Mouse (Mus musculus): ENCODE results near the gene Cox14.
A peak's percentile ranks its signal among the peaks of the same experiment; 100 is the strongest.
"Not testable (repeated sequence)": the region's sequence is repeated elsewhere in the genome, so short reads cannot be mapped to it uniquely, and the experiment has no call there.

The Cox14 gene

DNA sequence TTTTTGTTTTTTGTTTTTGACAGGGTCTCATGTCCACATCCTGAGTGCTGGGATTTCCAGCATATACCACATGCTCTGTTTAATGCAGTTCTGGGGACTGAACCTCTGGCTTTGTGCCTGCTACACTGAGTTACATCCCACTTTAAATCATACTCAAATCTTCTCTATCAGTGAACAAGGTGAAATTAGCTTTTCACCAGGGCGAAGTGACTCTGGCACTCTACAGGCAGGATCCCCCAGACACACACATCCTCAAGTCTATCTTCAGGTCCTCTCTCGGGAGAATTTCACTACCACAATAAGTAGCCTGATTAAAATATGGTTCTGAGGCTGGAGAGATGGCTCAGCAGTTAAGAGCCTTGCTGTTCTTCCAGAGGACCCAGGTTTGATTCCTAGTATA, 1.1 kb downstream of the Cox14 start:
- Histone ChIP-seq H3K27me3 (ENCODE audit: insufficient read depth, low read length) (0 out of 2 replicates have a peak, but pooled peaks cover 5% of the 10 kb centered on the region), H3K4me1 (replicated peaks; ENCODE audit: low read depth, low read length) (peaks cover 63% of the 10 kb centered on the region), H3K4me3 (replicated peaks; ENCODE audit: low read length) (peak overlapping the region; percentile 92), H3K36me3 (ENCODE audit: insufficient read depth, low read length) (peaks cover 11% of the 10 kb centered on the region), H3K9me3 (ENCODE audit: low read length) (no peaks in the 10 kb centered on the region)
- TF ChIP-seq NANOG (IDR thresholded peaks at IDR 0.05; ENCODE audit: borderline replicate concordance, low read length) (no peak), CTCF (conservative IDR thresholded peaks at IDR 0.05; ENCODE audit: low read length) (no peak), POU5F1 (IDR thresholded peaks at IDR 0.05; ENCODE audit: borderline replicate concordance, low read length) (no peak)

- not testable (repeated sequence) for H3K27me3 ChIP-seq (ENCODE audit: insufficient read depth, low read length); H3K4me3 ChIP-seq (replicated peaks; ENCODE audit: low read length); H3K9me3 ChIP-seq (ENCODE audit: low read length)
- peaks cover 12% of the 10 kb centered on the region for H3K36me3 ChIP-seq (ENCODE audit: insufficient read depth, low read length)
- H3K4me1 ChIP-seq (replicated peaks; ENCODE audit: low read depth, low read length) = peaks cover 63% of the 10 kb centered on the region
Observed at GRCm38 (mm10) chr15:99727039-99727438, 1.6 kb downstream of the Cox14 start.

- Histone ChIP-seq H3K36me3 (ENCODE audit: insufficient read depth, low read length) (peaks cover 17% of the 10 kb centered on the region), H3K4me3 (replicated peaks; ENCODE audit: low read length) (no peak overlapping the region), H3K9me3 (ENCODE audit: low read length) (no peaks in the 10 kb centered on the region), H3K4me1 (replicated peaks; ENCODE audit: low read depth, low read length) (peaks cover 62% of the 10 kb centered on the region), H3K27me3 (ENCODE audit: insufficient read depth, low read length) (0 out of 2 replicates have a peak, but pooled peaks cover under 1% of the 10 kb centered on the region)
- TF ChIP-seq NANOG (IDR thresholded peaks at IDR 0.05; ENCODE audit: borderline replicate concordance, low read length) = no peak
- no peak for TF ChIP-seq POU5F1 (IDR thresholded peaks at IDR 0.05; ENCODE audit: borderline replicate concordance, low read length)
- no peak for TF ChIP-seq CTCF (conservative IDR thresholded peaks at IDR 0.05; ENCODE audit: low read length)
Observed at GRCm38 (mm10) chr15:99727525-99727924, 2.1 kb downstream of the Cox14 start.

GRCm38 (mm10) chr15:99728211-99728610, 2.8 kb downstream of the Cox14 start:
- no peak overlapping the region for H3K4me3 ChIP-seq (replicated peaks; ENCODE audit: low read length)
- H3K4me1 ChIP-seq (replicated peaks; ENCODE audit: low read depth, low read length) = peaks cover 55% of the 10 kb centered on the region
- H3K36me3 ChIP-seq (ENCODE audit: insufficient read depth, low read length) = peaks cover 21% of the 10 kb centered on the region
- no peaks in the 10 kb centered on the region for H3K27me3 ChIP-seq (ENCODE audit: insufficient read depth, low read length)
- H3K9me3 ChIP-seq (ENCODE audit: low read length) = no peaks in the 10 kb centered on the region
- TF ChIP-seq CTCF (conservative IDR thresholded peaks at IDR 0.05; ENCODE audit: low read length) = no peak
- TF ChIP-seq NANOG (IDR thresholded peaks at IDR 0.05; ENCODE audit: borderline replicate concordance, low read length) = no peak

DNA sequence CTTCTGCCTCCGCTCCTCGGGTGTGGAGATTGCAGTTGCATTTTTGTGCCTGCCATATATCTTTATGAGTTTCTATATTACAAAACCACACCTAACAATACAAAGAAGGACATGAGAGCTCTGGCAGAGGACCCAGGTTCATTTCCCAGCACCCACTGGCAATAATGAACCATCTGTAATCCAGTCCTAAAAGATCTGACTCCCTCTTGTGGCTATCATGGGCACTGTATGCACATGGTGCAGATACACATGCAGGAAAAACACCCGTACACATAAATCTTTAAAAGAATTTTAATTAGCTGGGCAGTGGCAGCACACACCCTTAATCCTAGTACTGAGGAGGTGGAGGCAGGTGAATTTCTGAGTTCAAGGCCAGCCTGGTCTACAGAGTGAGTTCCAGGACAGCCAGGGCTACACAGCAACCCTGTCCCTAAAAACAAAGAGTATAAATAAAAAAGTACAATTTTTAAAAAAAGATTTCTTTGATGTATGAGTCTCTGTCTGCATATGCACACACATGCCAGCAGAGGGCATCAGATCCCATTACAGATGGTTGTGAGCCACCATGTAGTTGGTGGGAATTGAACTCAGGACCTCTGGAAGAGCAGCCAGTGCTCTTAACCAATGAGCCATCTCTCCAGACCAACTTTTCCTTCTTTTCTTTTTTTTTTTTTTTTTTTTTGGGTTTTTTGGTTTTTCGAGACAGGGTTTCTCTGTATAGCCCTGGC, 3.8 kb downstream of the Cox14 start:
- H3K4me1 ChIP-seq (replicated peaks; ENCODE audit: low read depth, low read length) = peaks cover 45% of the 10 kb centered on the region
- no peak overlapping the region for H3K4me3 ChIP-seq (replicated peaks; ENCODE audit: low read length)
- peaks cover 27% of the 10 kb centered on the region for H3K36me3 ChIP-seq (ENCODE audit: insufficient read depth, low read length)
- no peaks in the 10 kb centered on the region for H3K9me3 ChIP-seq (ENCODE audit: low read length)
- no peaks in the 10 kb centered on the region for H3K27me3 ChIP-seq (ENCODE audit: insufficient read depth, low read length)
- TF ChIP-seq CTCF (conservative IDR thresholded peaks at IDR 0.05; ENCODE audit: low read length) (peak; percentile 25; the same call in 1 of the 2 replicates), NANOG (IDR thresholded peaks at IDR 0.05; ENCODE audit: borderline replicate concordance, low read length) (no peak)

DNA sequence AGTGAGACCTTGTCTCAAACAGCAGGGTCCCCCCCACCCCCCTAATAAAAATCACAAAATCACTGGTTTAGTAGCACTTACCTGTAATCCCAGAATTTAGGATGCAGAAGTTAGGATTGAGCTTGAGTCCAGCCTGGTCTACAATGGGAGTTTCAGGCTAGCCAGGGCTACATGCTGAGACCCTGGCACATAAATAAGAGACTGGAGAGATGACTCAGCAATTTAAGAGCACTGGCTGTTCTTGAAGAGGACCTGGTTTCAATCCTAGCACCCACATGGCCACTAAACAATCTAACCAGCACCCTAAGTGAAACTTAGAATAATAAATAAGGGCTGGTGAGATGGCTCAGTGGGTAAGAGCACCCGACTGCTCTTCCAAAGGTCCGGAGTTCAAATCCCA, 5.7 kb downstream of the Cox14 start:
- Histone ChIP-seq H3K9me3 (ENCODE audit: low read length) (no peaks in the 10 kb centered on the region), H3K4me3 (replicated peaks; ENCODE audit: low read length) (no peak overlapping the region)
- TF ChIP-seq POU5F1 (IDR thresholded peaks at IDR 0.05; ENCODE audit: borderline replicate concordance, low read length) (no peak), CTCF (conservative IDR thresholded peaks at IDR 0.05; ENCODE audit: low read length) (no peak), NANOG (IDR thresholded peaks at IDR 0.05; ENCODE audit: borderline replicate concordance, low read length) (no peak)

GRCm38 (mm10) chr15:99731678-99732077, 6.3 kb downstream of the Cox14 start:
- no peaks in the 10 kb centered on the region for H3K27me3 ChIP-seq (ENCODE audit: insufficient read depth, low read length)
- H3K4me3 ChIP-seq (replicated peaks; ENCODE audit: low read length) = no peak overlapping the region
- TF ChIP-seq NANOG (IDR thresholded peaks at IDR 0.05; ENCODE audit: borderline replicate concordance, low read length) = no peak
- peaks cover 52% of the 10 kb centered on the region for H3K36me3 ChIP-seq (ENCODE audit: insufficient read depth, low read length)
- peaks cover 32% of the 10 kb centered on the region for H3K4me1 ChIP-seq (replicated peaks; ENCODE audit: low read depth, low read length)
- no peaks in the 10 kb centered on the region for H3K9me3 ChIP-seq (ENCODE audit: low read length)

More for the DNA sequence above, 5.7 kb downstream of the Cox14 start:
- Histone ChIP-seq H3K4me1 (replicated peaks; ENCODE audit: low read depth, low read length) (peaks cover 37% of the 10 kb centered on the region), H3K36me3 (ENCODE audit: insufficient read depth, low read length) (peaks cover 47% of the 10 kb centered on the region), H3K27me3 (ENCODE audit: insufficient read depth, low read length) (no peaks in the 10 kb centered on the region)

GRCm38 (mm10) chr15:99733186-99733585, 7.8 kb downstream of the Cox14 start:
- Histone ChIP-seq H3K36me3 (ENCODE audit: insufficient read depth, low read length) (peaks cover 57% of the 10 kb centered on the region), H3K4me3 (replicated peaks; ENCODE audit: low read length) (no peak overlapping the region), H3K27me3 (ENCODE audit: insufficient read depth, low read length) (no peaks in the 10 kb centered on the region), H3K9me3 (ENCODE audit: low read length) (no peaks in the 10 kb centered on the region), H3K4me1 (replicated peaks; ENCODE audit: low read depth, low read length) (peaks cover 19% of the 10 kb centered on the region)
- TF ChIP-seq CTCF (conservative IDR thresholded peaks at IDR 0.05; ENCODE audit: low read length) = no peak
- TF ChIP-seq NANOG (IDR thresholded peaks at IDR 0.05; ENCODE audit: borderline replicate concordance, low read length) = no peak
- no peak for TF ChIP-seq POU5F1 (IDR thresholded peaks at IDR 0.05; ENCODE audit: borderline replicate concordance, low read length)

GRCm38 (mm10) chr15:99735631-99736030, 10.2 kb downstream of the Cox14 start:
- H3K4me3 ChIP-seq (replicated peaks; ENCODE audit: low read length) = no peak overlapping the region
- H3K36me3 ChIP-seq (ENCODE audit: insufficient read depth, low read length) = peaks cover 79% of the 10 kb centered on the region
- no peak for TF ChIP-seq NANOG (IDR thresholded peaks at IDR 0.05; ENCODE audit: borderline replicate concordance, low read length)
- TF ChIP-seq POU5F1 (IDR thresholded peaks at IDR 0.05; ENCODE audit: borderline replicate concordance, low read length) = no peak
- no peak for TF ChIP-seq CTCF (conservative IDR thresholded peaks at IDR 0.05; ENCODE audit: low read length)
- H3K9me3 ChIP-seq (ENCODE audit: low read length) = no peaks in the 10 kb centered on the region
- peaks cover 14% of the 10 kb centered on the region for H3K4me1 ChIP-seq (replicated peaks; ENCODE audit: low read depth, low read length)
- H3K27me3 ChIP-seq (ENCODE audit: insufficient read depth, low read length) = no peaks in the 10 kb centered on the region
